Mouse (Mus musculus) CD4-positive, CD25-positive, alpha-beta regulatory T cell, adult 4 months (primary cell): ENCODE data around the gene Hlf. TPM values are rescaled to one million over a fixed set of nuclear protein-coding genes. Genes with fewer than 3 reads are reported as not detected.

Experiments used
- ATAC-seq: one replicate; pipeline ENCODE4 v1.8.0; 2017
- polyA plus RNA-seq, 2 experiments: library from polyadenylated mRNA; unstranded; fragments of 100-300 nt; shearing (Covaris generic); gene quantifications; one replicate each; pipeline ENCODE4 v1.2.1; 2017

Gene Hlf
- polyA plus RNA-seq, 2 experiments from 2014 or later = 1.4 to 2.5 TPM

GRCm38 (mm10) chr11:90340836-90341235 is 49.9 kb downstream of the Hlf start:
- no peak for ATAC-seq

DNA sequence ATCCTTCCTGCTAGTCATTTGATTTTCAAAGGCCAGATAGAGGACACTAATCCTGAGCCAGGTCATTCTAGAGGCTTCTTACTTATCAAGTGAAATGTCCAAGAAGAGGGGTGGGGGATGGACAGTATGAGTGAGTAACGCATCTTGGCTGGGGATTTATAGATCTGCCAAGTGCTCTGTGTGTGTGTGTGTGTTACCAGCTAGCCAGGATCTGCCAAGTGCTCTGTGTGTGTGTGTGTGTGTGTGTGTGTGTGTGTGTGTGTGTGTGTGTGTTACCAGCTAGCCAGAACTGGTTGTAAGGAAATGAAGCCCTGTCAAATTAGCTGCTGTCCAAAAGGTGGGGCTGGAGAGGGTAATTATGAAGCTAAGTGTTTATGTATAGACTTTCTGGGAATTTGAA is 55.9 kb downstream of the Hlf start:
- no peak for ATAC-seq

DNA sequence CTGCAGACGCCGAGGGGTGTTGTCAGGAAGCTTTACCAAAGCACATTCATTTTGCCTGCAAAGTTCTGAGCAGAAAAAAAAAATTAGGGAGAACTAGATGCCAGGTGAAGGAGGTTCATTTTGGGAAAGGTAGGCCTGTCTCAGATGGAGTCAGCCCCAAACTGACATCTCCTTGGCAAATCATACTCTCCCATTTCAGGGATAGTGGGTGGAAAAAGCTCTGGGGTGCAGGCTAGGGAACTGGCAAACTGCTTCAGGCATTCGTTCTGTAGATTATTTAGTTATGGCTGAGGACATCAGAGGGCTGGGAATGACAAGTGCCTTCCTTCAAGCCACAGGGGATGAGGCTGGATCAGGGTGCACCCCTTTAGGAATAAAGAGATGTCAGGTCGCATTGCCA is 58.0 kb downstream of the Hlf start:
- ATAC-seq = no peak

- no peak for ATAC-seq
Measured at GRCm38 (mm10) chr11:90330202-90330694, 60.4 kb downstream of the Hlf start.

- ATAC-seq = no peak
Measured at GRCm38 (mm10) chr11:90326836-90327235, 63.9 kb downstream of the Hlf start.

DNA sequence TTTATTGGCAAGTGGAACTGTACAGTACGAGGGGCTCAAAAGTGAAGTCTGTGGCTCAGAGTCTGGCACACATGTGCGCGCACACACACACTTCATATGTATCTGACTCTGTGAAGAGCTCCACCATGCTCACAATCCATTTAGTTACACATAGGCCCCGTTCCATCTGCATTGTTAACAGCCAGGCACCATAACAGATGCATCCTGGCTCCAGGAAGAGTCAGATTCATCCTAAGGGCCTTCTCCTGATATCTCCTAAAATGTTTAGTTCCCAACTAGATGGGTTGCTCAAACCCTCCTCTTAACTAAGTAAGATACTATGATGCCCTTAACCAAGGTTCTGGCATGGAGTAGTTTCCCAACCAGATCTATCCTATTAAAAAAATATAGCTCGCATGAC is 64.5 kb downstream of the Hlf start:
- ATAC-seq = no peak

GRCm38 (mm10) chr11:90324597-90324996 is 66.1 kb downstream of the Hlf start:
- ATAC-seq = no peak

DNA sequence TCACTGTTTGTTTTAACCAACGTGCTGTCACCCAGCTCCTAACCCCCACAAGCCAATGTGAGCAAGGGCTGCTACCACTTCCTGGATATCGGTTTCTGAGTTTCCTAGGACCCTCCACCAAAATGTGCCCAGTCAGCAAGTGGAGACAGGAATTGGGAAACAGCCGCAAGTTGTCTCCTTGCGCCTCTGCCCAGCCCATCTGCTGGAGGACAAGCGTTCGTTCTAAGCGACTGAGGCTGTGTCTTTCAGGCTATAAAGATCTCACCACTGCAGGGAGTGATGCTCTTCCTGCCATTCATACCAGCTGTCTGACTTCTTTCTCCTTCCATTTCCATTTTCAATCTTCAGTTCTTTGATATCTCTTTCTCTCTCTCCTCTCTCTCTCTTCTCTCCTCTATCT is 69.8 kb downstream of the Hlf start:
- no peak for ATAC-seq

GRCm38 (mm10) chr11:90317482-90317881 is 73.2 kb downstream of the Hlf start:
- no peak for ATAC-seq

GRCm38 (mm10) chr11:90314606-90315005 is 76.1 kb downstream of the Hlf start:
- ATAC-seq = no peak

- no peak for ATAC-seq
Measured at GRCm38 (mm10) chr11:90306993-90307392, 83.7 kb downstream of the Hlf start.

DNA sequence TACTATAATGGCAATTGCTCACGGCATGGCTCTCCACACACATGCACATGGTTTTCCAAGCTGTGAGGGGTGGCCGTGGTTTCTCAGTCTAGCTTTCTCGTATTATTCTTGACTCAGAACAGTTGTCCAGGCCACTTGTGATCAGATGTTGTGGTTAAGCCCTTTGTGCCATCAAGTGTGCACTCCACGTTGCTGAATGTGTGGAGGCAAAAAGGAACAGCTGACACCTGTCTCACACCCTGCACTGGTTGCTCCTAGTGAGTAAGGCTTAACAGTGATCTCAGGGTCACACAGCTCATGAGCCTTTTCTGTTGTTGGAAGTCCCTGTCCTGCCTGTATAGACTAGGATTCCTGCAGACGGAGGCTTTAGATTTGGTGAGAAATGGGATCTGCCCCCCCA is 84.6 kb downstream of the Hlf start:
- ATAC-seq = no peak

DNA sequence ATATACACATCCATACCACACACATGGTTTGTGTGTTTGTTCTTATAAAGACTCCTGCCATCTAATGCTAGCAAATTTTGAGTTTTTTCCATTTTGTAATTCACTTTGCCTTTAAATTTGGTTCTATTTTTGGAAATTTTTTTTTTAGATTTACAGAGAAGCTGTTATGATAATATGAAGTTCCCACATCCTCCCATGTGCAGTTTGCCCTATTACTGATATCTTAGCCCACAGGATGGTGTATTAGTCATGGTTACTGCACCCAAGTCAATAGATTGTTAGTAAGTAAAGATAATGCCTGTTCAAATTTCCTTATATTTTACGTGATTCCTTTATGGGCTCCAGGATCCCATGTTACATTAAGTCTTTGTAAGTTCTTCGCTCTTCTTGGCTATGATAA is 96.1 kb downstream of the Hlf start:
- no peak for ATAC-seq

- ATAC-seq = no peak
Measured at GRCm38 (mm10) chr11:90292766-90293165, 97.9 kb downstream of the Hlf start.

GRCm38 (mm10) chr11:90291156-90291555 is 99.5 kb downstream of the Hlf start:
- no peak for ATAC-seq

GRCm38 (mm10) chr11:90286550-90287154 is 104.0 kb downstream of the Hlf start:
- ATAC-seq = no peak

Other genes starting within 250 kb of the Hlf start
- 1 to 10 TPM; 3.1 to 4.9 TPM for gene Gm45716, start 203.2 kb downstream of the Hlf start, polyA plus RNA-seq
- 10 to 100 TPM; 20.8 to 21.5 TPM for gene Mmd, start 141.4 kb downstream of the Hlf start, polyA plus RNA-seq
- gene Stxbp4, start 247.2 kb upstream of the Hlf start, polyA plus RNA-seq = 1 to 10 TPM; 4.5 to 5.3 TPM
- 10 to 100 TPM; 23.5 to 30.2 TPM for gene Cox11, start 247.3 kb upstream of the Hlf start, polyA plus RNA-seq